Mouse (Mus musculus): Measurements from ENCODE around the gene Pemt. TPM values are rescaled to one million over a fixed set of nuclear protein-coding genes. Genes with fewer than 3 reads are reported as not detected.
"Not testable (repeated sequence)": the region's sequence is repeated elsewhere in the genome, so short reads cannot be mapped to it uniquely, and the experiment has no call there.

The Pemt gene
- polyA plus RNA-seq, 1 experiment from 2014 or later = 3.9 TPM

- peak within 1 kb of the TSS; percentile 84 for H3K4me2 ChIP-seq
- H3K36me3 ChIP-seq = no peaks in the 10 kb centered on the region; the same call in 1 of the 2 replicates
- no peaks in the 10 kb centered on the region for H3K9me3 ChIP-seq
- peak within 1 kb of the TSS; percentile 89 for H3K4me3 ChIP-seq (replicated peaks)
- peak within 1 kb of the TSS; percentile 96 for H3K9ac ChIP-seq (replicated peaks)
- peak within 1 kb of the TSS; percentile 67 for H3K27ac ChIP-seq
- 2% methylated on average over 43 of the region's 43 CpGs for WGBS
- H3K27me3 ChIP-seq = no peaks in the 10 kb centered on the region
- peak; percentile 85 for ATAC-seq (ENCODE audit: insufficient number of reproducible peaks, insufficient read depth, low FRiP score, low TSS enrichment, low read depth)
- H3K4me1 ChIP-seq (replicated peaks) = peaks cover 16% of the 10 kb centered on the region; the same call in 1 of the 2 replicates
Observed at GRCm38 (mm10) chr11:59947752-59948400, 98.4 kb downstream of the Pemt start, which contains the start of gene Med9. TSS of gene Med9 (plus strand) at chr11:59948206.

GRCm38 (mm10) chr11:59944855-59945254, 101.4 kb downstream of the Pemt start:
- H3K36me3 ChIP-seq; H3K4me3 ChIP-seq (replicated peaks); H3K4me2 ChIP-seq; H3K27ac ChIP-seq; H3K9ac ChIP-seq (replicated peaks); ATAC-seq (ENCODE audit: insufficient number of reproducible peaks, insufficient read depth, low FRiP score, low TSS enrichment, low read depth); H3K9me3 ChIP-seq; H3K27me3 ChIP-seq: not testable (repeated sequence)
- WGBS = 88% methylated on average over 9 of the region's 10 CpGs
- peaks cover 16% of the 10 kb centered on the region; the same call in 1 of the 2 replicates for H3K4me1 ChIP-seq (replicated peaks)

GRCm38 (mm10) chr11:59941391-59941790, 104.9 kb downstream of the Pemt start:
- H3K9me3 ChIP-seq = no peaks in the 10 kb centered on the region
- no peaks in the 10 kb centered on the region; the same call in 1 of the 2 replicates for H3K27me3 ChIP-seq
- 42% methylated on average over 3 of the region's 3 CpGs for WGBS
- ATAC-seq (ENCODE audit: insufficient number of reproducible peaks, insufficient read depth, low FRiP score, low TSS enrichment, low read depth) = no peak
- no peak overlapping the region for H3K9ac ChIP-seq (replicated peaks)
- no peaks in the 10 kb centered on the region for H3K36me3 ChIP-seq
- H3K4me1 ChIP-seq (replicated peaks) = no peaks in the 10 kb centered on the region
- no peak overlapping the region for H3K27ac ChIP-seq
- no peak overlapping the region for H3K4me3 ChIP-seq (replicated peaks)
- H3K4me2 ChIP-seq = no peak overlapping the region

GRCm38 (mm10) chr11:59940645-59941044, 105.6 kb downstream of the Pemt start:
- Histone ChIP-seq H3K9me3 (no peaks in the 10 kb centered on the region), H3K4me3 (replicated peaks) (no peak overlapping the region), H3K4me2 (no peak overlapping the region), H3K9ac (replicated peaks) (no peak overlapping the region), H3K36me3 (no peaks in the 10 kb centered on the region), H3K4me1 (replicated peaks) (no peaks in the 10 kb centered on the region), H3K27ac (no peak overlapping the region), H3K27me3 (no peaks in the 10 kb centered on the region; the same call in 1 of the 2 replicates)
- ATAC-seq (ENCODE audit: insufficient number of reproducible peaks, insufficient read depth, low FRiP score, low TSS enrichment, low read depth) = no peak
- 61% methylated on average over 3 of the region's 3 CpGs for WGBS

- Histone ChIP-seq H3K9me3 (no peaks in the 10 kb centered on the region), H3K4me1 (replicated peaks) (no peaks in the 10 kb centered on the region), H3K4me3 (replicated peaks) (no peak overlapping the region), H3K27ac (no peak overlapping the region), H3K36me3 (no peaks in the 10 kb centered on the region), H3K4me2 (no peak overlapping the region), H3K9ac (replicated peaks) (no peak overlapping the region), H3K27me3 (no peaks in the 10 kb centered on the region; the same call in 1 of the 2 replicates)
- no peak for ATAC-seq (ENCODE audit: insufficient number of reproducible peaks, insufficient read depth, low FRiP score, low TSS enrichment, low read depth)
- WGBS = 62% methylated on average over 1 of the region's 1 CpGs
Observed at GRCm38 (mm10) chr11:59939821-59940220, 106.5 kb downstream of the Pemt start.

- no peaks in the 10 kb centered on the region; the same call in none of the 2 replicates for H3K27me3 ChIP-seq
- WGBS = 41% methylated on average over 2 of the region's 2 CpGs
- no peak overlapping the region for H3K4me3 ChIP-seq (replicated peaks)
- ATAC-seq (ENCODE audit: insufficient number of reproducible peaks, insufficient read depth, low FRiP score, low TSS enrichment, low read depth) = no peak
- 0 out of 2 replicates have a peak, but pooled peaks cover 5% of the 10 kb centered on the region for H3K4me1 ChIP-seq (replicated peaks)
- H3K9me3 ChIP-seq = no peaks in the 10 kb centered on the region
- H3K4me2 ChIP-seq = no peak overlapping the region
- H3K36me3 ChIP-seq = no peaks in the 10 kb centered on the region
- no peak overlapping the region for H3K9ac ChIP-seq (replicated peaks)
- no peak overlapping the region for H3K27ac ChIP-seq
Observed at GRCm38 (mm10) chr11:59937615-59938014, 108.7 kb downstream of the Pemt start.

GRCm38 (mm10) chr11:59937023-59937422, 109.3 kb downstream of the Pemt start:
- no peak for ATAC-seq (ENCODE audit: insufficient number of reproducible peaks, insufficient read depth, low FRiP score, low TSS enrichment, low read depth)
- H3K27ac ChIP-seq = no peak overlapping the region
- no peaks in the 10 kb centered on the region; the same call in none of the 2 replicates for H3K27me3 ChIP-seq
- H3K4me1 ChIP-seq (replicated peaks) = 0 out of 2 replicates have a peak, but pooled peaks cover 5% of the 10 kb centered on the region
- no peak overlapping the region for H3K9ac ChIP-seq (replicated peaks)
- no peaks in the 10 kb centered on the region for H3K36me3 ChIP-seq
- H3K9me3 ChIP-seq = no peaks in the 10 kb centered on the region
- WGBS = 82% methylated on average over 3 of the region's 3 CpGs
- no peak overlapping the region for H3K4me2 ChIP-seq
- no peak overlapping the region for H3K4me3 ChIP-seq (replicated peaks)

- peaks cover 6% of the 10 kb centered on the region for H3K27me3 ChIP-seq
- WGBS = 46% methylated on average over 12 of the region's 12 CpGs
- H3K4me3 ChIP-seq (replicated peaks) = no peak overlapping the region
- H3K4me1 ChIP-seq (replicated peaks) = 0 out of 2 replicates have a peak, but pooled peaks cover 5% of the 10 kb centered on the region
- H3K9me3 ChIP-seq = no peaks in the 10 kb centered on the region
- no peak overlapping the region for H3K27ac ChIP-seq
- no peak overlapping the region for H3K4me2 ChIP-seq
- ATAC-seq (ENCODE audit: insufficient number of reproducible peaks, insufficient read depth, low FRiP score, low TSS enrichment, low read depth) = no peak
- H3K36me3 ChIP-seq = no peaks in the 10 kb centered on the region
- no peak overlapping the region for H3K9ac ChIP-seq (replicated peaks)
Observed at GRCm38 (mm10) chr11:59933943-59934342, 112.3 kb downstream of the Pemt start.

GRCm38 (mm10) chr11:59932560-59933337, 113.5 kb downstream of the Pemt start:
- no peak overlapping the region for H3K4me2 ChIP-seq
- no peak for ATAC-seq (ENCODE audit: insufficient number of reproducible peaks, insufficient read depth, low FRiP score, low TSS enrichment, low read depth)
- H3K27me3 ChIP-seq = peaks cover 6% of the 10 kb centered on the region
- H3K4me3 ChIP-seq (replicated peaks) = no peak overlapping the region
- 66% methylated on average over 9 of the region's 9 CpGs for WGBS
- H3K9ac ChIP-seq (replicated peaks) = no peak overlapping the region
- no peaks in the 10 kb centered on the region for H3K9me3 ChIP-seq
- no peaks in the 10 kb centered on the region for H3K36me3 ChIP-seq
- no peak overlapping the region for H3K27ac ChIP-seq
- H3K4me1 ChIP-seq (replicated peaks) = 0 out of 2 replicates have a peak, but pooled peaks cover 5% of the 10 kb centered on the region

- WGBS = 48% methylated on average over 4 of the region's 4 CpGs
- ATAC-seq (ENCODE audit: insufficient number of reproducible peaks, insufficient read depth, low FRiP score, low TSS enrichment, low read depth) = no peak
- Histone ChIP-seq H3K27ac (no peak overlapping the region), H3K4me3 (replicated peaks) (no peak overlapping the region), H3K9ac (replicated peaks) (no peak overlapping the region), H3K27me3 (peaks cover 6% of the 10 kb centered on the region), H3K36me3 (no peaks in the 10 kb centered on the region), H3K9me3 (no peaks in the 10 kb centered on the region), H3K4me2 (no peak overlapping the region), H3K4me1 (replicated peaks) (0 out of 2 replicates have a peak, but pooled peaks cover 5% of the 10 kb centered on the region)
Observed at GRCm38 (mm10) chr11:59930031-59930430, 116.3 kb downstream of the Pemt start.

- Histone ChIP-seq H3K36me3 (no peaks in the 10 kb centered on the region), H3K27ac (no peak overlapping the region), H3K9ac (replicated peaks) (0 out of 2 replicates have a peak overlapping the region, but pooled peaks have one; percentile 18), H3K4me2 (no peak overlapping the region; the same call in 1 of the 2 replicates), H3K27me3 (peaks cover 4% of the 10 kb centered on the region; the same call in 1 of the 2 replicates), H3K4me1 (replicated peaks) (0 out of 2 replicates have a peak, but pooled peaks cover 4% of the 10 kb centered on the region), H3K9me3 (no peaks in the 10 kb centered on the region), H3K4me3 (replicated peaks) (no peak overlapping the region)
- ATAC-seq (ENCODE audit: insufficient number of reproducible peaks, insufficient read depth, low FRiP score, low TSS enrichment, low read depth) = no peak
- WGBS = 6% methylated on average over 7 of the region's 7 CpGs
Observed at GRCm38 (mm10) chr11:59921265-59921664, 125.0 kb downstream of the Pemt start.
